Mouse (Mus musculus) 416B (cell line): ENCODE results near the gene 2610301B20Rik.
"Not testable (repeated sequence)": the region's sequence is repeated elsewhere in the genome, so short reads cannot be mapped to it uniquely, and the experiment has no call there.

ENCODE experiments used
- DNase-seq: peaks from one replicate; pipeline ENCODE4 v3.0.0; 2011; ENCODE audit warnings: low read depth

Gene 2610301B20Rik

DNA sequence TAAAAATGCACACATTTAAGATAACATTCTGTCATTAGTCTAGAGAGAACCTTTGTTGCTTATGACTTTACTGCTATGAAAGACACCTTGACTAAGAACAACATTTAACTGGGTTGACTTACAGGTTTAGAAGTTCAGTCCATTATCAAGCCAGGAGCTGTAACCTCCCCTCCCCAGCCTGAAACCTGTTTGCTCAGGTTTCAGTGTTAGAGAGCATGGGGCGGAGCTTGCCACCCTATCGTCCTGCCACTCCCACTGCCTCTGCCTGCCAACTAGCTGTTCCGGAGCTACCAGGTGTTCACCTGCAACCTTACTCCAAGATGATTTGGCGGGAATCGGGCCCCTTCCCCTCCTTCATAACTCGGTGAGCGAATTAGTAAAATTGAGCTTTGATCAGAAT is 37.1 kb downstream of the 2610301B20Rik start:
- DNase-seq, result not testable (repeated sequence)

DNA sequence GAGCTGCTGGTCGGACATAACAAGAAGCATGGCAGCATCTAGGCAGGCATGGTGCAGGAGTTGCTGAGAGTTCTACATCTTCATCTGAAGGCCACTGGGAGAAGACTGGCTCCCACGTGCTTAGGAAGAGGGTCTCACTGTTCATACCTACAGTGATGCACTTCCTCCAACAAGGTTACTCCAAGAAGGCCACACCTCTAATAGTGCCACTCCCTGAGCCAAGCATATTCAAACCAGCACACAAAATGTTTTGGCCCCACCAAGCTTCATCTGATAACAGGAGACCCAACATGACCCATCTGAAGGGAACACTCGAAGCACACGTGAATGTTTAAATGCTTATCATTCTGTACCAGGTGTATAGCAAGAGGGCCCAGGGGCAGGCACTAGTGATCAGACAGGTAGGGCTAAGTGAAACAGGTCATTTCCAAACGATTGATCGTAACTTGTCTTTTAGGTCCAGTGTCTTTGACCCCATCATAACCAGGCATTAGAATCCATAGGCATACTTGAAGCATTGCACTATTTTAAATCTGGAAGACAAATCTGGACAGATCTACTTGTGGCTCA is 37.7 kb downstream of the 2610301B20Rik start:
- no peak for DNase-seq

DNA sequence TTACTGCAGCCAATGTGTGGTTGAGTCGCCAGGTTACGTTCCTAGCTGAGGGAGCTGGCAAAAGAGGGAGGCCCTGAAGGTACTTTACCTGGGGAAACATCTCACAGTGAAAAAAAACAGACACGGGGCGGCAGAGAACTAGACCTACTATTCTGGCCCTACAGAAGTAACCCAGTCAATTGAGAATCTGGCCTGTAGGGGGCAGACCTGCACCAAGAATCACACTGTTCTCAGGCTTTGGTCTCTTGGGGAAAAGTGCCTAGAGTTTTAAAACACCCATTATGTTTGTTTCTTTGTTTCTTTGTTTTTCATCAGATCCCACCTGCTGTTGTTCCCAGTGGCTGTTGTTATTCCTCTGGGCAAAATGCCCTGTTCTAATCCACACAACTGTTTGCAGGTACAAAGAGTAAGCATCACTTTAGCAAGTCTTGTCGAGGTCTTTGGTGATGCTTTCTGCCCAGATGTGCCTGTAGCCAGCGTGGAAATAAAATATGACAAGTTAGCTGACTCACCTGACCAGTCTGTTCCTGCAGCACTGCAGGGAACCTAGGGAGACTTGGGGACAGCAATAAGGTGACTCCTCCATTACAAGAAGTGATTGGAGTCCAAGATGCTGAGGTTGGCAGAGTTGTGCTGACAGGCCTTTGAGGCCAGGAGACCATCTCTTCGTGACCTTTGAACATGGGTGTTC is 38.5 kb downstream of the 2610301B20Rik start:
- DNase-seq, result peak; percentile 86

DNA sequence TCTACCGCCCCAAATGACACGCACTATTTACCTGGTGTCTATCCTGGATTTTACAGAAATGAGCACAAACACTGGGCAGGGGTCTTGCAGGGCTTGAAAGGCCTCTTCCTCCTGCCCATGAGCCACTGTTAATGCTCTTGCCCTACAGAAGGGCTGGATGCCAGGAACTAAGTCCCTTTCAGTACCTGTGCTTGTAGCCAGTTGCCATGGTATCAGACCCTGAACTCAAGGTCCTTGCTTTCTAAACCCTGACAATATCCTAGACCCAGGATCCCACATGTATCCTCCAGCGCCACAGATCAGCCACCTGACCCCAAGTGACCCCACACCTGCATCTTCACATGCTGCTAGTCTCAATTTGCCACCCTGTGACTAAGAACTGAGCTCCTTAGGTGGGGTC is 39.1 kb downstream of the 2610301B20Rik start:
- no peak for DNase-seq

DNA sequence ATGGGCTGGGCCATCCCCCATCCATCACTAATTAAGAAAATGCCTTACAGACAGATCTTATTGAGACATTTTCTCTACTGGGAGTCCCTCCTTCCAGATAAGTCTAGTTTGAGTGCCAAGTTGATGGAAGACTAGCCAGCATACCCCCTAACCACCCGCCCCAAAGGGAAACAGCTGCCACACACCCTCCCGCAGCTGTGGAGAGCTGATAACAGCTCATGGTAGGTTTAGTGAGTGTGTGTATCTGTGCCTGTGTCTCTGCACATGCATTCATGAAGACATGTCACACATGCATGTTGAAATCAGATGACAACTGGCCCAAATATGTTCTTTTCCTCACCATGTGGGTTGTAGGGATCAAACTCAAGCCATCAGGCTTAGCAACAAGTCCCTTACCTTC is 40.5 kb downstream of the 2610301B20Rik start:
- peak; percentile 91 for DNase-seq

GRCm38 (mm10) chr4:10915271-10915670 is 41.0 kb downstream of the 2610301B20Rik start:
- no peak for DNase-seq

DNA sequence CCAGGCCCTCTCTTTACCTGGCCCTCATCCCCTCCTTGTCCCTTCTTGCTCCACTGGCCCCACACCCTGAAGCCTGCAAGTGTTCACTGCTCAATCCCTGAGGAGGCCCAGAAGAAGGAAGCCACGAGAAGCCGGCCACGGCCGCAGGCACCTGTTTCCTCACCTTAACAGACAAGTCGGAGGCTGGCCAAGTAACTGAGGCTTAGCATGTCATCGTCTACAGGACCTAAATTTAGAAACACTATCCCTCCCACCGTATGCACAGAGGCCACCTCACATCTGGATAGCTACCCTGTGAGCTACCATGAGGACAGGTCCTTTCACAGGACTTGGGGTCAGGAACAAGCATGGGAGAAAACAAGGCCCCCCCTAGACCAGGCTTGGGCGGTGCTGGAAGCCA is 44.1 kb downstream of the 2610301B20Rik start:
- DNase-seq, result peak; percentile 41

GRCm38 (mm10) chr4:10919097-10919496 is 44.8 kb downstream of the 2610301B20Rik start:
- peak; percentile 89 for DNase-seq

DNA sequence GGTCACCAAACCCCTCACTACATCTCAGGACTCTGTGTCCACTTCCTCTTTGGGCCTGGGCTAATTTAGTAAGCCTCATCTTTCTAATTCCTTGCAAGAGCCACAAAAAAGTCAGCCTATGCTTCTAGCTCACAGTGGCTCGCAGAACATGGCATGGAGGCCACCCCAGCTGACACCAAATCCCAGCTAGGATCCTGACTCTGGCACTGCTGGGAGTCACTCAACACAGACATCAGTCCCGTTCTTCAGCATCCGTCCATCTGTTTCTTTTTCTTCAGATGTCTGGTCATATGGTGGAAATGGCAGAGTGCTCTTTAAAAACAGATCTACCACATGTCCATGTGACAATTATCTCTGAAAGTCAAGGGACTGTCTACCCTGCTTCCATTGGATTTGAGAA is 45.2 kb downstream of the 2610301B20Rik start:
- no peak for DNase-seq

DNA sequence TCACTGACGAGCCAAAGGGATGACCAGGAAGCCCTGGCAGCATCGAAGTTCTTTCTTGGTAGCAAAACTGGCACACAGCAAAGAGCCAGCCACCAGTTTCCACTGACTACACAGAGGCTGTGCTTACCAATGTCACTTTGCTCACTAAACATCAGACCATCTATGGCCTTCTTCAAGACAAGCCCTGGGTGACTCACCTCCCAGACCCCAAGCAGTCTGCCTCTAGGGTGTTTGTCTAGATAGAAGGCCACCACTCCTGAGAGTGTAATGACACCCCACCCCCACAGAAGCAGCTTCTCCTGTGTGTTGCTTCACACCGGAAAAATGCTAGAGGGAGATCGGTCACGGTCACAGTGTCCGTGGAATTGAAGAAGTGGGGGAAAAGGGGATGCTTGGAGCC is 45.7 kb downstream of the 2610301B20Rik start:
- no peak for DNase-seq

GRCm38 (mm10) chr4:10920622-10921021 is 46.3 kb downstream of the 2610301B20Rik start:
- DNase-seq, result no peak

GRCm38 (mm10) chr4:10923180-10923579 is 48.9 kb downstream of the 2610301B20Rik start:
- DNase-seq, result peak; percentile 83

- DNase-seq, result no peak
These were observed 49.8 kb downstream of the 2610301B20Rik start for GRCm38 (mm10) chr4:10924140-10924539.

DNA sequence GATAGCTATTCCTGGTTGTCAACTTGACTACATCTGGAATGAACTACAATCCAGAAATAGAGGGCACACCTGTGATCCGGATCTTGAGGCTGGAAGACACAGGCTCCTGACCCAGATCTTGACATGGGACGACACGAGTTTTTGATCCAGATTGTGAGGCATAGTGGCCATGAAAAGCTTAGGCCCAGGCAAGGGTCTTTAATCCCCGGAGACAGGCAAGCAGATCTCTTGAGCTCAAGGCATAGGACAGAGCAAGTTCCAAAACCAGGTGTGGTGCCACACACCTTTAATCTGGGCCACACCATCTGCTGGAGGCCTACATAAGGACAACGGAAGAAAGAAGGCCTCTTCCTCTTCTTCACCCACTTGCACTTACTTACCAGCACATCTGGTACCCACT is 50.2 kb downstream of the 2610301B20Rik start:
- DNase-seq, result no peak

GRCm38 (mm10) chr4:10926416-10926815 is 52.1 kb downstream of the 2610301B20Rik start:
- no peak for DNase-seq

DNA sequence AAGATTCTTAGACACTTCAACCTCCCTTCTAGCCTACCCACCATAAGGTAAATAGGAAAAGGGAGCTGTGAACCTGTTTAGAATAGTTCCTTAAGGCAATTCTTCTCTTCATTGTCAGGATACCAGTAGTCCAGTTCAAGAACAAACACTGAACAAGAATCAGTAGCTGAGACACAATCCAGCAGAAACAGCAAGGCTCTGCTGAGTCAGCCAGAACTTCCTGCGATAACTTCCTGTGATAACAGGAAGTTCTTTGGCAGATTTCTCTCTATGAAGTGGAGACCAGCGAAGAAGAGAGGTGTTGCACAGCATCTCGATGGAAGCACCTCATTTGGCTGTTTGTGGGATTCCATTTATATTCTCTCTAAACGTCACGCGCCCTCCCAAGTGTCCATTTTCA is 53.9 kb downstream of the 2610301B20Rik start:
- peak; percentile 60 for DNase-seq

DNA sequence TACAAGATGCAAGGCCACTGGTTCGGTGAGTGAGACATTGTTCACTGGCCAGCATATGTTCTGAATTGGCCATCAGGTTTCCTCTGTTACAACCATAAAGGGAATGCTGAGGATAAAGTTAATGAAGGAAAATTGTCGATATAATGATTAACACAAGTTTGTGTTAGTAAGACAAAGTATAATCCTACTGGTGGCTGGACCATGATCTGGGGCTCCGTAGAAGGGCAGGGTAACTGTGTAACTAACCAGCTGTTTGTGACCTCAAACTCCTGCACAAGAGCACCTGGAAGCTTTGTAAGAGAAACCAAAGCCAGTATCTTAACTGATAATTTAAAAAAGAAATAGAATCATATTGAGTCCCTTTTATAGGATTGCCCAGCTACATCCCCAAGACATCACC is 55.4 kb downstream of the 2610301B20Rik start:
- DNase-seq, result no peak

GRCm38 (mm10) chr4:10931040-10931439 is 56.7 kb downstream of the 2610301B20Rik start:
- DNase-seq, result no peak

- no peak for DNase-seq
These were observed 57.9 kb downstream of the 2610301B20Rik start for GRCm38 (mm10) chr4:10932091-10932745.

GRCm38 (mm10) chr4:10932782-10933181 is 58.5 kb downstream of the 2610301B20Rik start:
- no peak for DNase-seq

GRCm38 (mm10) chr4:10936766-10937165 is 62.5 kb downstream of the 2610301B20Rik start:
- DNase-seq, result no peak
